Mouse (Mus musculus): ENCODE measurements around the gene Cklf.
"Not testable (repeated sequence)": the region's sequence is repeated elsewhere in the genome, so short reads cannot be mapped to it uniquely, and the experiment has no call there.

Gene Cklf

DNA sequence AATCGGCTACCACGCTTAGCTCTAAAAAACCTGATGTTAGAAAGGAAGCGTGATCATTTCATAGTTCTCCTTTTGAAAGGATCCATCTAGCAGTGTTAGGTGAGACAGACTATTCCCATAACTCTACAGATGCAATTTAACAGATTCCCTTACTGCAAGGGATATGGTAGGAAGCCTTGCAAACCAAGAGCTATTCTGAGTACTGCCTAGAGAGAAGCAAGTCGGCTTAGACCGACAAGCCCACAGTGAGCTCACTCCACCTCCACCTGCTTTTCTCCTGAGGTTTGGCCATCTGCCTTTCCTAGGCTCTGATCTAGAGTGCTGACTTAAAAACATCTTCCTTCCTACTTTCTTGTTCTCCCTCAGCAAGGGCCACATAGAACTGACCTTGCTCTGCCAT, 11.1 kb downstream of the Cklf start:
- not testable (repeated sequence) for DNase-seq (ENCODE audit: low spot score in 2 of 2)

- not testable (repeated sequence) for DNase-seq (ENCODE audit: low spot score in 2 of 2)
Observed at GRCm38 (mm10) chr8:104264271-104264935, 13.7 kb downstream of the Cklf start.

GRCm38 (mm10) chr8:104268368-104268767, 17.7 kb downstream of the Cklf start:
- no peak for DNase-seq (ENCODE audit: low spot score in 2 of 2)

DNA sequence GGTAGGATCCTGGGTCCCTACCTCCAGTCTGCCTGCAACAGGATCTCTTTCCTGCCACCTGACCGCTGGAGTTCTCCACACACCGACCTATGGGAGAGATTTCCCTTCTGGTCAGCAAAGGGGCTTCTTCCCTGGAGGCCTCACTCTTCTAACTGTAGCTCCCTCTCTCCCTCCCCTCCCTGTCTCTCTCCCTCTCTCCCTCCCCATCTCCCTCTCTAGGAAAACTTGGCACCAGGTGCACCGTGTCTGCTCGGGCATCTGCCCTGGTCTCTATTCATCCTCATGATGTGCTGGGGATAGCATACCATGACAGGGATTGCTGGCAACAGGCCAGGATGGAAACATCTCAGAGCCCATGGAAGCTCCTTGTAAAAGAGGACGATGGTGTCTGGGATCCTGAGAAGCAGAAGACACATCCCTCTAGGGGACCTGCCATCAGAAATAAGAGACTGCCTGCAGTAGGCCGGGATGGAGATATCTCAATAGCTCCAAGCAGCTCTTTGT, 18.3 kb downstream of the Cklf start:
- DNase-seq (ENCODE audit: low spot score in 2 of 2), result no peak

DNA sequence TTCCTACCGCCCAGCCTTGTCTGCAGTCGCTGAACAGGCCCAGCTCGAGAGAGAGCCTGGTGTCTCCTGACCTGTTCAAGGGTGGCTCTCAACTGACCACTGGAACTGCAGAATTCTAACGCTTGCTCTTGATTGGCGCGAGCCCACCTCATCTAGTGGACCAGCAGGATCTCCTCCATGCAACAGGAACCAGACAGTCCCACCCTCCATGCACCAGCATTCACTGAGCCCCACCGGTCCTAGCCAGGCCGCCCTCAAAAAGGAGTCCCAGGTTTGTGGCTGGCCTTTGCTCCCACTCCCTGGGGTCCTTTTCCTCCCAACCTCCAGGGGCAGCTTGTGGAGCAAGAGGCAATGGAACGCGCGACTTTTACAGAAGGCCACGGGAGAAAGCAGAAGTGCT, 42.4 kb downstream of the Cklf start, which contains the start of gene Cmtm2a:
TSS of gene Cmtm2a (minus strand) at position 101 of the 400 bp plus-strand sequence.
- not testable (repeated sequence) for DNase-seq (ENCODE audit: low spot score in 2 of 2)

- no peak for DNase-seq (ENCODE audit: low spot score in 2 of 2)
Observed at GRCm38 (mm10) chr8:104294396-104294795, 43.7 kb downstream of the Cklf start.

DNA sequence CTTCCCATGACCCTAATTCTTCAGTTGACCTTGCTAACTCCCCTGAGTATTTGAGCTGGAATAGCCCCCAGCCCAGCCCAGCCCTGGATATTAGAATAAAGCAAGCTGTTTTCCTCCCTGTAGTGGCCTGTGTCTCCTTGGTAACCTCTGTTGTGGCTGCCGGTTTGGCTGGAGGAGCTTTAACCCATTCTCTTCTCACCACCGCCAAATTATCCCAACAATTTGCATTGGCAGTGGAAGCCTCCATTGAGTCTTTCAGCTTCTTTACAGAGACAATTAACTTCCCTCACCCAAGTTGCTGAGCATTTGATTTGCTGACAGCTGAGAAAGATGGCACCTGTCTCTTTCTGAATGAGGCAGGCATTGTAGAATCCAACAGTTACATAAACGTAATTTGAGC, 50.9 kb downstream of the Cklf start:
- DNase-seq (ENCODE audit: low spot score in 2 of 2), result peak; percentile 10 to 27

GRCm38 (mm10) chr8:104302536-104302935, 51.9 kb downstream of the Cklf start:
- not testable (repeated sequence) for DNase-seq (ENCODE audit: low spot score in 2 of 2)

- DNase-seq (ENCODE audit: low spot score in 2 of 2), result no peak
Observed at GRCm38 (mm10) chr8:104304962-104305361, 54.3 kb downstream of the Cklf start.

- DNase-seq (ENCODE audit: low spot score in 2 of 2), result not testable (repeated sequence)
Observed at GRCm38 (mm10) chr8:104308341-104308740, 57.7 kb downstream of the Cklf start.

- DNase-seq (ENCODE audit: low spot score in 2 of 2), result peak; percentile 42 to 53
Observed at GRCm38 (mm10) chr8:104309441-104310155, 58.9 kb downstream of the Cklf start, which contains the start of the genes Gm45711 and Cmtm1. TSS of gene Gm45711 (minus strand) at chr8:104310081. TSS of gene Cmtm1 (minus strand) at chr8:104310145.

DNA sequence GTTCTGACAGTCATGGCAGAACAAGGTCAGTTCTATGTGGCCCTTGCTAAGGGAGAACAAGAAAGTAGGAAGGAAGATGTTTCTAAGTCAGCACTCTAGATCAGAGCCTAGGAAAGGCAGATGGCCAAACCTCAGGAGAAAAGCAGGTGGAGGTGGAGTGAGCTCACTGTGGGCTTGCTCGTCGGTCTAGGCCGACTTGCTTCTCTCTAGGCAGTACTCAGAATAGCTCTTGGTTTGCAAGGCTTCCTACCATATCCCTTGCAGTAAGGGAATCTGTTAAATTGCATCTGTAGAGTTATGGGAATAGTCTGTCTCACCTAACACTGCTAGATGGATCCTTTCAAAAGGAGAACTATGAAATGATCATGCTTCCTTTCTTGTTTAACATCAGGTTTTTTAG, 61.4 kb downstream of the Cklf start:
- not testable (repeated sequence) for DNase-seq (ENCODE audit: low spot score in 2 of 2)

DNA sequence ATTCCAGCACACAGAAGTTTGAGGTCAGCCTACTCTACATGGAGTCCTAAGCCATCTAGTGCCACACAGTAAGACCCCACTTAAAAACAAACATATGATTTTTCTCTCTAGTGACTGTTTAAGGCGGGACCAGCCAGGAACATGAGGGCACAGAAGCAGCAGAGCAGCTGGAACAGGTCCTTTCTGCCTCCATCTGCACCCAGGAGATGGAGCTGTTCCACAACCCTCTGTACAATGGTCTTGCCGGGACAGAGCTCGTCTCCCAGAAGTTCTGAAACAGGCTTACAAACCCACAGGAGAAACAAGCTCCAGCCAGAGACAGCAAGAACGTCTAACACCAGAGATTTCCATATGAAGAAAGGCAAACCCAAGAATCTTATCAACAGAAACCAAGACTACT, 62.6 kb downstream of the Cklf start:
- peak in 1 of 2 experiments; percentile 18 for DNase-seq (ENCODE audit: low spot score in 2 of 2)

All from heart, adult 9 months (tissue).